Mouse (Mus musculus) intestine, embryonic 16.5 days (tissue): ENCODE measurements around the gene Mlph. TPM values are rescaled to one million over a fixed set of nuclear protein-coding genes. Genes with fewer than 3 reads are reported as not detected.

Experiments used
- ATAC-seq: fragments of 200-750 bp; cut with Nextera tagmentation; 2 replicates; pipeline ENCODE4 v1.8.0; 2017; ENCODE audit warnings: moderate TSS enrichment, moderate library complexity
- H3K27ac ChIP-seq: fragments of 300-500 bp; sonication (generic); 2 replicates; pipeline ENCODE4 v1.5.1; 2014; ENCODE audit warnings: mild to moderate bottlenecking, low read length
- H3K27me3 ChIP-seq: fragments of 300-500 bp; sonication (generic); replicated peaks from 2 replicates; pipeline ENCODE4 v1.6.1; 2014; ENCODE audit warnings: low read length, control low read depth, mixed read lengths; ENCODE audit not compliant: control insufficient read depth, insufficient read depth
- H3K36me3 ChIP-seq: fragments of 300-500 bp; sonication (generic); 2 replicates; pipeline ENCODE4 v1.6.1; 2014; ENCODE audit warnings: low read length, control low read depth; ENCODE audit not compliant: control insufficient read depth, insufficient read depth
- H3K4me1 ChIP-seq: fragments of 300-500 bp; sonication (generic); 2 replicates; pipeline ENCODE4 v1.6.1; 2014; ENCODE audit warnings: low read length, control low read depth, mixed read lengths; ENCODE audit not compliant: control insufficient read depth, insufficient read depth
- H3K4me2 ChIP-seq: fragments of 300-500 bp; sonication (generic); 2 replicates; pipeline ENCODE4 v1.6.1; 2014; ENCODE audit warnings: low read depth, low read length, control low read depth
- H3K4me3 ChIP-seq: fragments of 300-500 bp; sonication (generic); 2 replicates; pipeline ENCODE4 v1.5.1; 2014; ENCODE audit warnings: mild to moderate bottlenecking, low read length
- H3K9ac ChIP-seq: fragments of 300-500 bp; sonication (generic); 2 replicates; pipeline ENCODE4 v1.6.1; 2014; ENCODE audit warnings: low read depth, low read length
- H3K9me3 ChIP-seq: fragments of 300-500 bp; sonication (generic); 2 replicates; pipeline ENCODE4 v1.6.1; 2016; ENCODE audit warnings: low read length, control low read depth; ENCODE audit not compliant: control insufficient read depth
- WGBS: fragments of 180-500 bp; shearing (Covaris S2); extraction: QIAGEN DNeasy Blood & Tissue Kit; methylation state at CpG from one replicate; pipeline ENCODE4 v1.1.7; 2014; 5-methylcytosine and 5-hydroxymethylcytosine counted together
- polyA plus RNA-seq: library from polyadenylated mRNA; unstranded; fragments of >200 nt; fragmentation: Nextera tagmentation; extraction: Ambion mirVana; gene quantifications from 2 replicates; pipeline ENCODE4 v1.2.1, GENCODE M21; 2015

Gene Mlph
- polyA plus RNA-seq, 1 experiment from 2014 or later = 3.2 TPM

- no peaks in the 10 kb centered on the region for H3K4me1 ChIP-seq
- 85% methylated on average over 8 of the region's 8 CpGs for WGBS
- H3K27me3 ChIP-seq = no peaks in the 10 kb centered on the region
- H3K27ac ChIP-seq = no peak within 1 kb of the TSS
- no peak within 1 kb of the TSS for H3K4me3 ChIP-seq
- no peaks in the 10 kb centered on the region for H3K9me3 ChIP-seq
- no peak within 1 kb of the TSS for H3K9ac ChIP-seq
- H3K4me2 ChIP-seq = no peak within 1 kb of the TSS
- no peaks in the 10 kb centered on the region for H3K36me3 ChIP-seq
- ATAC-seq = no peak
Observed at GRCm38 (mm10) chr1:90952808-90953207, 37.9 kb downstream of the Mlph start, which contains the start of gene Prlh. Prlh (plus strand) TSS chr1:90953108.

DNA sequence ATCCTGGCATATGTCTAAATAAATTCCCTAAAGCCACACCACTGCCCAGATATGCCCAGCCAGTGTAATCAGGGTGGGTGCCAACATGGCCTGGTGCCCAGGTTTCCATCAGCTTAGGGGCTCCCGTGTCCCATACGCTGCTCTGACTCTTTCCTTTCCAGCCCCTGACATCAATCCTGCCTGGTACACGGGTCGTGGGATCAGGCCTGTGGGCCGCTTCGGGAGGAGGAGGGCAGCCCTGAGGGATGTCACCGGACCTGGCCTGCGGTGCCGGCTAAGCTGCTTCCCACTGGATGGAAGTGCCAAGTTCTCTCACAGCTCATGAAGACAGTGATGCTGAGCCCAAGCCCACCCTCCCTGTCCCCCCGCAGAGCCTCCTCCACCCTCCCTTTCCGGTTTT, 38.8 kb downstream of the Mlph start:
- H3K4me1 ChIP-seq = no peaks in the 10 kb centered on the region
- ATAC-seq = no peak
- 65% methylated on average over 11 of the region's 11 CpGs for WGBS

DNA sequence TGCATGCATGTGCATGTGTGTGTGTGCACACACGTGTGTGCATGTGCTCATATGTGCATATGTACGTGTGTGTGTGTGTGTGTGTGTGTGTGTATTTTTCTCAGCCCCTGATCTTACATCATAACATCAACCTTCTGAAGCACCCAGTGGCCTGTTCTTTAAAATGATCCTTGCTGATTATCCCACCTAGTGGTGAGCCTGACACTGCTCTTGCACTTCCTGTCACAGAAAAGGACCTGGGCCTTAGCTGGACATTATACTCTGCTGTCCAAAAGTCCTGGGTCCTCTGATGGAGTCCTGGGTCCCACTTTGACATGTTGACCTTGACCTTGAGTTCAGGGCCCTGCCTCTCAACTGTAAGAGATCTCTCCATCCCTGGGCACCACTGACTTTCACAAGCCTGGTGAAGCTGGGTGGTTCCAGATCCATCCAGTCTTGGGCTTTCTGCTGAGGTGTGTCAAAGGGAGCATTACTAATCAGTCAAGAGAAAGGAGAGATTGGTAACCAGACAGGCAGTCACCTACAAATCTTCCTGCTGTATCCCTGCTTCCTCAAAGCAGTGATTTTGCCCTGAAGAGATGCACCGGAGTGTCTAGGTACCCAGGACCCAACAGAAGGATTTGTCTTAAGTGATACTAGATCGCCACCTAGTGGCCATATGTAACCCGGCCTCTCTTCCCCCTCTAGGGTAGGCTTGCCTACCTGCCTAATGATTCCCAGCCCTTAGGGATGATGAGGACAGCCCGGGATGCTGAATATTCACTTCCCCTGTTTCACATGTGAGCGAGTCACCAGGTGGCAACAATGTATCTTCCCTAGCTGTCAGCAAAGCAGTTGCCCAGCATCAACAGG, 41.6 kb downstream of the Mlph start:
- no peaks in the 10 kb centered on the region for H3K4me1 ChIP-seq
- H3K4me2 ChIP-seq = no peak overlapping the region
- ATAC-seq = peak; percentile 78
- no peaks in the 10 kb centered on the region for H3K36me3 ChIP-seq
- no peaks in the 10 kb centered on the region for H3K9me3 ChIP-seq
- H3K27ac ChIP-seq = no peak overlapping the region
- H3K4me3 ChIP-seq = no peak overlapping the region
- 32% methylated on average over 7 of the region's 7 CpGs for WGBS
- H3K27me3 ChIP-seq = no peaks in the 10 kb centered on the region
- H3K9ac ChIP-seq = no peak overlapping the region

More for the DNA sequence above, 38.8 kb downstream of the Mlph start:
- Histone ChIP-seq H3K36me3 (no peaks in the 10 kb centered on the region), H3K9ac (no peak overlapping the region), H3K4me2 (no peak overlapping the region), H3K27me3 (no peaks in the 10 kb centered on the region), H3K4me3 (no peak overlapping the region), H3K27ac (no peak overlapping the region), H3K9me3 (no peaks in the 10 kb centered on the region)

GRCm38 (mm10) chr1:90962526-90962925, 47.6 kb downstream of the Mlph start:
- Histone ChIP-seq H3K9me3 (no peaks in the 10 kb centered on the region), H3K9ac (0 out of 2 replicates have a peak overlapping the region, but pooled peaks have one; percentile 11), H3K4me2 (no peak overlapping the region), H3K4me1 (peaks cover 25% of the 10 kb centered on the region), H3K27me3 (no peaks in the 10 kb centered on the region), H3K27ac (no peak overlapping the region), H3K4me3 (no peak overlapping the region), H3K36me3 (no peaks in the 10 kb centered on the region)
- ATAC-seq = no peak; the same call in 1 of the 2 replicates
- 19% methylated on average over 4 of the region's 4 CpGs for WGBS

DNA sequence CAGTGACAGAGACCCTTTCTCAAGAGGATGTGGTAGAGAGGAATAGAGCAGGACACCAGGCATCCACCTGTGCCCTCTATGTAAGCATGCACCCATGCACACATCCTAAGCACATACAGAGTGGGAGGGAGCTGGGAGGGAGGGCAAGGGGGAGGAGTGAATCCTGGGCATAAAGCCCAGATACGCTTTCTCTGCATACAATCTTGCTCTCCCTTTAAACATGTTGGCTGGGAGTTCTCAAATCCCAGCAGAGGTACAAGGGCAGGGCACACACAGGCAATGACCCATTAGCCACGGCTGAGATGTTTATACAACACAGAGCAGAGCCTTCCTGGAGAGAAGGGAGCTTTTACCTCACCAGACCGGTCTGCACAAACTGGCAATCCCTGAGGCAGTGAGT, 48.1 kb downstream of the Mlph start:
- 10% methylated on average over 3 of the region's 3 CpGs for WGBS
- Histone ChIP-seq H3K9me3 (no peaks in the 10 kb centered on the region), H3K27ac (no peak overlapping the region), H3K36me3 (no peaks in the 10 kb centered on the region), H3K4me3 (no peak overlapping the region), H3K4me2 (no peak overlapping the region), H3K9ac (0 out of 2 replicates have a peak overlapping the region, but pooled peaks have one; percentile 11), H3K27me3 (no peaks in the 10 kb centered on the region), H3K4me1 (peaks cover 28% of the 10 kb centered on the region)
- ATAC-seq = peak; percentile 49

- Histone ChIP-seq H3K36me3 (no peaks in the 10 kb centered on the region), H3K9me3 (no peaks in the 10 kb centered on the region), H3K27ac (peak overlapping the region; percentile 51), H3K4me1 (peaks cover 40% of the 10 kb centered on the region), H3K27me3 (no peaks in the 10 kb centered on the region), H3K9ac (peak overlapping the region; percentile 45), H3K4me3 (peak overlapping the region; percentile 56), H3K4me2 (peak overlapping the region; percentile 51)
- WGBS = 35% methylated on average over 7 of the region's 7 CpGs
- peak; percentile 15; the same call in 1 of the 2 replicates for ATAC-seq
Observed at GRCm38 (mm10) chr1:90967583-90967982, 52.7 kb downstream of the Mlph start.

GRCm38 (mm10) chr1:90968649-90969048, 53.8 kb downstream of the Mlph start:
- no peaks in the 10 kb centered on the region for H3K36me3 ChIP-seq
- H3K9ac ChIP-seq = peak overlapping the region; percentile 73
- peak overlapping the region; percentile 56 for H3K4me3 ChIP-seq
- H3K27ac ChIP-seq = peak overlapping the region; percentile 93
- H3K9me3 ChIP-seq = no peaks in the 10 kb centered on the region
- peak overlapping the region; percentile 51 for H3K4me2 ChIP-seq
- WGBS = 63% methylated on average over 4 of the region's 4 CpGs
- no peaks in the 10 kb centered on the region for H3K27me3 ChIP-seq
- H3K4me1 ChIP-seq = peaks cover 37% of the 10 kb centered on the region
- no peak for ATAC-seq

DNA sequence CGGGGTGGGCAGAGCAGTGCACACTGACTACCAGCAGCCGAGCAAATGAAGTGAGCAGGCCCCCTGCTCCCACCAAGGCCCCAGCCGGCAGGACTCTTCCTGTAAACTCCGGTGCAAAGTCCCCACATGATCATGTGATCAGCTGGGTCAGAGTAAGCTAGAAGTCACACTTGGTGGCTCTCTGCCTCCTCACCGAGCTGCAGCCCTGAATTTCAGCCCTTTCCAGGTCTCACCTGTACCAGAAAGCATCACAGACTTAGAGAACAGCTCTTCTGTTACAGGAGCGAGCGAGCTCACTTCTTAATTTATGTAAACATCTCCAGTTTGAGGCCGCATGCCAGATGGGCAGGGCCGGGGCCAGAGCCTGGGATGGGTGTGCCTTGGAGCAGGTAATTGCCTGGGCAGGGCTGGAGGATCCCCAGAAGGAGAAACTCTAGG, 54.5 kb downstream of the Mlph start, which contains the start of gene Rab17:
TSS of gene Rab17 (minus strand) at position 315 of the 438 bp plus-strand sequence.
- Histone ChIP-seq H3K4me3 (peak within 1 kb of the TSS; percentile 56), H3K36me3 (no peaks in the 10 kb centered on the region), H3K4me2 (peak within 1 kb of the TSS; percentile 51), H3K27me3 (no peaks in the 10 kb centered on the region), H3K27ac (peak within 1 kb of the TSS; percentile 93), H3K4me1 (peaks cover 35% of the 10 kb centered on the region), H3K9ac (peak within 1 kb of the TSS; percentile 73), H3K9me3 (no peaks in the 10 kb centered on the region)
- WGBS = 15% methylated on average over 9 of the region's 9 CpGs
- peak; percentile 85 for ATAC-seq

DNA sequence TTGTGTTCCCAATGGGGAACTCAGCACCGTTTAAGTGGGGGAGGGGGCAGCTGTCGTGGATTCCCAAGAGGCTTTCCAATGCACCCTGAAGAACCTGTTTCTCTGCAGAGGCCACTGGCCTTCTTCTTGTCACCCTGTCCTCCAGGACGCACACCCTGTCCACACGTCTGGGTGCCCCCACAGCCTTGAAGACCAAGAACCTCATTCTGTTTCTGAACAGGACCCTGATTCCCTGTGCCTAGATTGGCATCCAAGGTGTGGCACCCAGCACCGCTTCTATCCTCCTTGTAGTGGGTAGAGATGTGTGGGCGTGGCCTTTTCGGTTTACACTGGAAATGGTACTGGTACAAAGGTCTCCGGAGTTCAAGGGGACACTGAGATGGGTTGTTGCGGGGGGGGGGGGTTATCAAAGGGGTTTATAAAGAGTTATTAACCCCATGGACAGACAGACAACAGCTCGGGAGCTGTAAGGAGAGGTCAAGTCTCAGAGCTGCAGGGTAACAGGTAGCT, 55.1 kb downstream of the Mlph start:
- Histone ChIP-seq H3K9me3 (no peaks in the 10 kb centered on the region), H3K36me3 (no peaks in the 10 kb centered on the region), H3K27me3 (no peaks in the 10 kb centered on the region), H3K4me3 (peak overlapping the region; percentile 56), H3K4me2 (peak overlapping the region; percentile 51), H3K4me1 (peaks cover 35% of the 10 kb centered on the region), H3K27ac (peak overlapping the region; percentile 93), H3K9ac (peak overlapping the region; percentile 73)
- WGBS = 58% methylated on average over 10 of the region's 10 CpGs
- peak; percentile 36 for ATAC-seq
